Mouse (Mus musculus): ENCODE results near the gene B4galnt3. TPM values are rescaled to one million over a fixed set of nuclear protein-coding genes. Genes with fewer than 3 reads are reported as not detected.

The B4galnt3 gene
- polyA plus RNA-seq, 1 experiment from 2014 or later: not detected

- H3K36me3 ChIP-seq (ENCODE audit: inconsistent target): no peaks in the 10 kb centered on the region
- WGBS (ENCODE audit: missing documents): 2% methylated on average over 11 of the region's 16 CpGs
- H3K27ac ChIP-seq: no peak overlapping the region
- H3K4me3 ChIP-seq (ENCODE audit: inconsistent target): no peak overlapping the region
- H3K79me2 ChIP-seq (ENCODE audit: inconsistent target): no peaks in the 10 kb centered on the region
Measured at GRCm38 (mm10) chr6:120294785-120295133, 400 bp upstream of the B4galnt3 start.

GRCm38 (mm10) chr6:120291396-120292009, 2.9 kb downstream of the B4galnt3 start:
- no peaks in the 10 kb centered on the region for H3K79me2 ChIP-seq (ENCODE audit: inconsistent target)
- no peak overlapping the region for H3K4me3 ChIP-seq (ENCODE audit: inconsistent target)
- no peak overlapping the region for H3K27ac ChIP-seq
- 52% methylated on average over 6 of the region's 7 CpGs for WGBS (ENCODE audit: missing documents)
- no peaks in the 10 kb centered on the region for H3K36me3 ChIP-seq (ENCODE audit: inconsistent target)

- no peaks in the 10 kb centered on the region for H3K36me3 ChIP-seq (ENCODE audit: inconsistent target)
- no peak overlapping the region for H3K27ac ChIP-seq
- WGBS (ENCODE audit: missing documents): 86% methylated on average over 4 of the region's 4 CpGs
- no peak overlapping the region for H3K4me3 ChIP-seq (ENCODE audit: inconsistent target)
- no peaks in the 10 kb centered on the region for H3K79me2 ChIP-seq (ENCODE audit: inconsistent target)
Measured at GRCm38 (mm10) chr6:120289430-120289829, 4.9 kb downstream of the B4galnt3 start.

- no peaks in the 10 kb centered on the region for H3K79me2 ChIP-seq (ENCODE audit: inconsistent target)
- no peaks in the 10 kb centered on the region for H3K36me3 ChIP-seq (ENCODE audit: inconsistent target)
- 45% methylated on average over 7 of the region's 7 CpGs for WGBS (ENCODE audit: missing documents)
- H3K27ac ChIP-seq: no peak overlapping the region
- no peak overlapping the region for H3K4me3 ChIP-seq (ENCODE audit: inconsistent target)
Measured at GRCm38 (mm10) chr6:120288541-120288940, 5.8 kb downstream of the B4galnt3 start.

GRCm38 (mm10) chr6:120287279-120287678, 7.1 kb downstream of the B4galnt3 start:
- Histone ChIP-seq H3K36me3 (ENCODE audit: inconsistent target) (no peaks in the 10 kb centered on the region), H3K27ac (no peak overlapping the region), H3K79me2 (ENCODE audit: inconsistent target) (no peaks in the 10 kb centered on the region), H3K4me3 (ENCODE audit: inconsistent target) (no peak overlapping the region)
- WGBS (ENCODE audit: missing documents): 95% methylated on average over 9 of the region's 9 CpGs

- Histone ChIP-seq H3K4me3 (ENCODE audit: inconsistent target) (no peak overlapping the region), H3K27ac (no peak overlapping the region), H3K36me3 (ENCODE audit: inconsistent target) (no peaks in the 10 kb centered on the region), H3K79me2 (ENCODE audit: inconsistent target) (no peaks in the 10 kb centered on the region)
- 79% methylated on average over 7 of the region's 7 CpGs for WGBS (ENCODE audit: missing documents)
Measured at GRCm38 (mm10) chr6:120276874-120277449, 17.4 kb downstream of the B4galnt3 start.

GRCm38 (mm10) chr6:120275301-120275700, 19.1 kb downstream of the B4galnt3 start:
- Histone ChIP-seq H3K79me2 (ENCODE audit: inconsistent target) (no peaks in the 10 kb centered on the region), H3K36me3 (ENCODE audit: inconsistent target) (no peaks in the 10 kb centered on the region), H3K27ac (no peak overlapping the region), H3K4me3 (ENCODE audit: inconsistent target) (no peak overlapping the region)
- WGBS (ENCODE audit: missing documents): 40% methylated on average over 6 of the region's 6 CpGs

- WGBS (ENCODE audit: missing documents): 90% methylated on average over 4 of the region's 4 CpGs
Measured at GRCm38 (mm10) chr6:120274887-120275286, 19.5 kb downstream of the B4galnt3 start.

GRCm38 (mm10) chr6:120274181-120274580, 20.2 kb downstream of the B4galnt3 start:
- Histone ChIP-seq H3K79me2 (ENCODE audit: inconsistent target) (no peaks in the 10 kb centered on the region), H3K27ac (no peak overlapping the region), H3K36me3 (ENCODE audit: inconsistent target) (no peaks in the 10 kb centered on the region), H3K4me3 (ENCODE audit: inconsistent target) (no peak overlapping the region)
- WGBS (ENCODE audit: missing documents): 80% methylated on average over 8 of the region's 8 CpGs

More at GRCm38 (mm10) chr6:120274887-120275286, 19.5 kb downstream of the B4galnt3 start:
- Histone ChIP-seq H3K36me3 (ENCODE audit: inconsistent target) (no peaks in the 10 kb centered on the region), H3K4me3 (ENCODE audit: inconsistent target) (no peak overlapping the region), H3K79me2 (ENCODE audit: inconsistent target) (no peaks in the 10 kb centered on the region), H3K27ac (no peak overlapping the region)

- no peak overlapping the region for H3K4me3 ChIP-seq (ENCODE audit: inconsistent target)
- no peaks in the 10 kb centered on the region for H3K79me2 ChIP-seq (ENCODE audit: inconsistent target)
- no peak overlapping the region for H3K27ac ChIP-seq
- 27% methylated on average over 6 of the region's 6 CpGs for WGBS (ENCODE audit: missing documents)
- H3K36me3 ChIP-seq (ENCODE audit: inconsistent target): no peaks in the 10 kb centered on the region
Measured at GRCm38 (mm10) chr6:120264151-120264550, 30.2 kb downstream of the B4galnt3 start.

- WGBS (ENCODE audit: missing documents): 88% methylated on average over 7 of the region's 7 CpGs
- H3K36me3 ChIP-seq (ENCODE audit: inconsistent target): no peaks in the 10 kb centered on the region
Measured at GRCm38 (mm10) chr6:120263608-120264007, 30.8 kb downstream of the B4galnt3 start.

GRCm38 (mm10) chr6:120262886-120263531, 31.4 kb downstream of the B4galnt3 start:
- WGBS (ENCODE audit: missing documents): 83% methylated on average over 12 of the region's 12 CpGs
- no peak overlapping the region for H3K27ac ChIP-seq
- H3K4me3 ChIP-seq (ENCODE audit: inconsistent target): no peak overlapping the region
- H3K36me3 ChIP-seq (ENCODE audit: inconsistent target): no peaks in the 10 kb centered on the region
- no peaks in the 10 kb centered on the region for H3K79me2 ChIP-seq (ENCODE audit: inconsistent target)

More at GRCm38 (mm10) chr6:120263608-120264007, 30.8 kb downstream of the B4galnt3 start:
- Histone ChIP-seq H3K27ac (no peak overlapping the region), H3K4me3 (ENCODE audit: inconsistent target) (no peak overlapping the region), H3K79me2 (ENCODE audit: inconsistent target) (no peaks in the 10 kb centered on the region)

- Histone ChIP-seq H3K79me2 (ENCODE audit: inconsistent target) (no peaks in the 10 kb centered on the region), H3K27ac (no peak overlapping the region), H3K4me3 (ENCODE audit: inconsistent target) (no peak overlapping the region), H3K36me3 (ENCODE audit: inconsistent target) (no peaks in the 10 kb centered on the region)
- WGBS (ENCODE audit: missing documents): 70% methylated on average over 9 of the region's 9 CpGs
Measured at GRCm38 (mm10) chr6:120259481-120259880, 34.9 kb downstream of the B4galnt3 start.

GRCm38 (mm10) chr6:120256431-120256935, 37.9 kb downstream of the B4galnt3 start:
- Histone ChIP-seq H3K36me3 (ENCODE audit: inconsistent target) (no peaks in the 10 kb centered on the region), H3K4me3 (ENCODE audit: inconsistent target) (no peak overlapping the region), H3K27ac (no peak overlapping the region), H3K79me2 (ENCODE audit: inconsistent target) (no peaks in the 10 kb centered on the region)
- 65% methylated on average over 5 of the region's 5 CpGs for WGBS (ENCODE audit: missing documents)

GRCm38 (mm10) chr6:120255701-120256100, 38.7 kb downstream of the B4galnt3 start:
- WGBS (ENCODE audit: missing documents): 44% methylated on average over 12 of the region's 12 CpGs
- H3K4me3 ChIP-seq (ENCODE audit: inconsistent target): no peak overlapping the region
- H3K79me2 ChIP-seq (ENCODE audit: inconsistent target): no peaks in the 10 kb centered on the region
- H3K36me3 ChIP-seq (ENCODE audit: inconsistent target): no peaks in the 10 kb centered on the region
- no peak overlapping the region for H3K27ac ChIP-seq
